Comparison of ENCODE assay signal across 7 mouse cellular contexts in the genomic region with DNA sequence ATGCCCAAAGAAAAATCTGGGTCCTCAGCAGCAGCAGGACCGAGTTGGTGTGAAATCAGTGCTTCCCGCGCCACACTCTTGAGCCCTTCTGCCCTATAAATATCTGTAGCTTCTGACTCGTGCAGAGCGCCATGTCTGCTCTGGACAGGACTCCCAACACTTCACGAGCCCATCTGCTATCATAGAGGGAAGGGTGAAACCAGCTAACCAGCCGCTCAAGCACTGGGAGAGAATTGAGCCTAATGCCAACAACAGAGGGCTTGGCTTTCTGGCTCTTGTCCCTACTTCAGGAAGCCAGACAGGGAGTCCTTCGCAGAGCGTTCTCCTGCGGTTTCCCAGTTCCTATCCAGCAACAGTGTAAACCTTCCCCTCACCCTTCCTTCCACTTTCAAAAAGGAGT. TPM values are rescaled to one million over a fixed set of nuclear protein-coding genes. Genes with fewer than 3 reads are reported as not detected.
DNase-seq lines count a peak whose midpoint lies in the region; ATAC-seq lines count a peak whose summit lies in the region.

No protein-coding gene starts in this region.

- no peak for DNase-seq in neural tube, embryonic 10.5 days (ENCODE audit: extremely low spot score, low spot score)
- no peak for DNase-seq in embryonic facial prominence, embryonic 11.5 days (ENCODE audit: low spot score)
- DNase-seq in c-Kit-positive CD71-positive TER-119-positive erythroid progenitor cells, embryonic 14.5 days (ENCODE audit: low spot score), result no peak
- no peak for DNase-seq in spleen, postnatal 4 days (ENCODE audit: low spot score in 2 of 2)

- H3K4me1 ChIP-seq in neural tube, embryonic 13.5 days (replicated peaks), result peaks cover 86% of the 10 kb centered on the region
- peaks cover 7% of the 10 kb centered on the region for H3K4me1 ChIP-seq in embryonic facial prominence, embryonic 11.5 days (ENCODE audit: control insufficient read depth, insufficient read depth, low read length)
- H3K4me1 ChIP-seq in hindbrain, embryonic 16.5 days (ENCODE audit: control insufficient read depth, insufficient read depth, low read depth, low read length), result peaks cover 45% of the 10 kb centered on the region
- H3K4me1 ChIP-seq in stomach, embryonic 14.5 days (ENCODE audit: control insufficient read depth, insufficient read depth, low read length), result peaks cover 64% of the 10 kb centered on the region

- WGBS in neural tube, embryonic 13.5 days, result 51% methylated on average over 10 of the region's 10 CpGs
- WGBS in embryonic facial prominence, embryonic 11.5 days, result 45% methylated on average over 10 of the region's 10 CpGs
- WGBS in hindbrain, embryonic 16.5 days, result 47% methylated on average over 10 of the region's 10 CpGs
- 44% methylated on average over 10 of the region's 10 CpGs for WGBS in stomach, embryonic 14.5 days

- no peaks in the 10 kb centered on the region for H3K9me3 ChIP-seq in neural tube, embryonic 13.5 days
- no peaks in the 10 kb centered on the region for H3K9me3 ChIP-seq in embryonic facial prominence, embryonic 11.5 days (replicated peaks; ENCODE audit: control insufficient read depth, low read length)
- H3K9me3 ChIP-seq in hindbrain, embryonic 16.5 days (ENCODE audit: control insufficient read depth, low read length), result no peaks in the 10 kb centered on the region
- H3K9me3 ChIP-seq in stomach, embryonic 14.5 days (ENCODE audit: control insufficient read depth, low read depth, low read length), result no peaks in the 10 kb centered on the region

- no peaks in the 10 kb centered on the region for H3K27me3 ChIP-seq in neural tube, embryonic 13.5 days
- H3K27me3 ChIP-seq in embryonic facial prominence, embryonic 11.5 days (ENCODE audit: control insufficient read depth, insufficient read depth, low read length), result no peaks in the 10 kb centered on the region
- no peaks in the 10 kb centered on the region for H3K27me3 ChIP-seq in hindbrain, embryonic 16.5 days (replicated peaks; ENCODE audit: control insufficient read depth, insufficient read depth, low read length)
- no peaks in the 10 kb centered on the region for H3K27me3 ChIP-seq in stomach, embryonic 14.5 days (ENCODE audit: control insufficient read depth, insufficient read depth, low read length)

- H3K4me3 ChIP-seq in neural tube, embryonic 13.5 days, result no peak overlapping the region
- H3K4me3 ChIP-seq in embryonic facial prominence, embryonic 11.5 days (ENCODE audit: low read depth, low read length), result no peak overlapping the region
- no peak overlapping the region for H3K4me3 ChIP-seq in hindbrain, embryonic 16.5 days (ENCODE audit: low read length)
- no peak overlapping the region for H3K4me3 ChIP-seq in stomach, embryonic 14.5 days (ENCODE audit: low read depth, low read length)

- no peak overlapping the region for H3K9ac ChIP-seq in neural tube, embryonic 13.5 days
- H3K9ac ChIP-seq in embryonic facial prominence, embryonic 11.5 days (replicated peaks; ENCODE audit: low read length), result no peak overlapping the region
- H3K9ac ChIP-seq in hindbrain, embryonic 16.5 days (ENCODE audit: low read depth, low read length), result no peak overlapping the region
- H3K9ac ChIP-seq in stomach, embryonic 14.5 days (replicated peaks; ENCODE audit: low read depth, low read length), result no peak overlapping the region

- peak overlapping the region; percentile 33; the same call in 1 of the 2 replicates for H3K27ac ChIP-seq in neural tube, embryonic 13.5 days (replicated peaks)
- peak overlapping the region; percentile 52; the same call in 1 of the 2 replicates for H3K27ac ChIP-seq in embryonic facial prominence, embryonic 11.5 days (replicated peaks; ENCODE audit: low read depth, low read length)
- H3K27ac ChIP-seq in hindbrain, embryonic 16.5 days (ENCODE audit: low read depth, low read length), result peak overlapping the region; percentile 52; the same call in 1 of the 2 replicates
- H3K27ac ChIP-seq in stomach, embryonic 14.5 days (ENCODE audit: low read length), result peak overlapping the region; percentile 92

- no peak for ATAC-seq in neural tube, embryonic 13.5 days (ENCODE audit: low read depth)
- ATAC-seq in embryonic facial prominence, embryonic 11.5 days (replicated peaks; ENCODE audit: insufficient number of reproducible peaks, low FRiP score, low TSS enrichment, low read depth), result no peak
- no peak for ATAC-seq in hindbrain, embryonic 16.5 days
- ATAC-seq in stomach, embryonic 14.5 days (ENCODE audit: insufficient number of reproducible peaks, insufficient read depth, low FRiP score, low read depth), result no peak

- H3K36me3 ChIP-seq in neural tube, embryonic 13.5 days, result no peaks in the 10 kb centered on the region
- no peaks in the 10 kb centered on the region for H3K36me3 ChIP-seq in embryonic facial prominence, embryonic 11.5 days (replicated peaks; ENCODE audit: control insufficient read depth, insufficient read depth, low read depth, low read length)
- no peaks in the 10 kb centered on the region for H3K36me3 ChIP-seq in hindbrain, embryonic 16.5 days (ENCODE audit: control insufficient read depth, insufficient read depth, low read length)
- no peaks in the 10 kb centered on the region for H3K36me3 ChIP-seq in stomach, embryonic 14.5 days (ENCODE audit: control insufficient read depth, insufficient read depth, low read length)

- H3K4me2 ChIP-seq in neural tube, embryonic 13.5 days, result no peak overlapping the region
- H3K4me2 ChIP-seq in embryonic facial prominence, embryonic 11.5 days (ENCODE audit: low read depth, low read length), result no peak overlapping the region
- H3K4me2 ChIP-seq in hindbrain, embryonic 16.5 days (ENCODE audit: low read length), result no peak overlapping the region
- H3K4me2 ChIP-seq in stomach, embryonic 14.5 days (replicated peaks; ENCODE audit: low read depth, low read length), result peak overlapping the region; percentile 17; the same call in 1 of the 2 replicates

RNA-seq across cellular contexts. Expression of gene Mark2, which starts 30.4 kb away (rescaled TPM):
- polyA plus RNA-seq in neural tube, embryonic 13.5 days (2015; fragmentation: Nextera tagmentation; extraction: Ambion mirVana), result 45.3 and 48.0 TPM in 2 replicates
- polyA plus RNA-seq in embryonic facial prominence, embryonic 11.5 days (2014; fragmentation: Nextera tagmentation; extraction: Ambion mirVana), result 32.4 and 39.4 TPM in 2 replicates
- polyA plus RNA-seq in hindbrain, embryonic 16.5 days (2015; fragmentation: Nextera tagmentation; extraction: Ambion mirVana), result 40.5 and 43.2 TPM in 2 replicates
- 54.4 and 63.4 TPM in 2 replicates for polyA plus RNA-seq in stomach, embryonic 14.5 days (2014; fragmentation: Nextera tagmentation; extraction: Ambion mirVana)

RNA-seq across cellular contexts. Expression of gene Rcor2, which starts 44.2 kb away (rescaled TPM):
- 31.0 and 31.1 TPM in 2 replicates for polyA plus RNA-seq in neural tube, embryonic 13.5 days (2015; fragmentation: Nextera tagmentation; extraction: Ambion mirVana)
- polyA plus RNA-seq in embryonic facial prominence, embryonic 11.5 days (2014; fragmentation: Nextera tagmentation; extraction: Ambion mirVana), result 17.6 and 18.8 TPM in 2 replicates
- polyA plus RNA-seq in hindbrain, embryonic 16.5 days (2015; fragmentation: Nextera tagmentation; extraction: Ambion mirVana), result 10.5 and 18.5 TPM in 2 replicates
- polyA plus RNA-seq in stomach, embryonic 14.5 days (2014; fragmentation: Nextera tagmentation; extraction: Ambion mirVana), result 8.4 and 10.2 TPM in 2 replicates

Comparison
In these comparisons a context has a peak if more than half of its experiments do, and no peak if none do; other contexts are left out.
1. H3K27ac ChIP-seq: peak in every context shown above with its lines; median percentile 92 in stomach, embryonic 14.5 days; 52 in embryonic facial prominence, embryonic 11.5 days; 52 in hindbrain, embryonic 16.5 days; 33 in neural tube, embryonic 13.5 days.